Mouse (Mus musculus) bone marrow macrophage, adult 2 months (primary cell): ENCODE measurements around the gene Ppef1.

Source experiments
- CTCF ChIP-seq: IDR thresholded peaks from 2 replicates; pipeline ENCODE4 v1.5.1; 2012; ENCODE audit warnings: low read depth, mild to moderate bottlenecking, low read length, moderate library complexity
- POLR2A ChIP-seq: IDR thresholded peaks from 2 replicates; pipeline ENCODE4 v1.6.1; 2012; ENCODE audit warnings: mild to moderate bottlenecking, low read depth, low read length, borderline replicate concordance

GRCm38 (mm10) chrX:160598055-160598454 is 137.5 kb downstream of the Ppef1 start:
- TF ChIP-seq CTCF (no peak), POLR2A (no peak)
